Mouse (Mus musculus) cerebellum, adult (tissue): ENCODE measurements around the gene Kalrn.

Experiments used
- ATAC-seq: cut with Nextera tagmentation; 2 replicates; pipeline ENCODE4 v1.9.2; 2017; ENCODE audit warnings: mild to moderate bottlenecking, moderate library complexity, mixed read lengths; ENCODE audit not compliant: insufficient number of reproducible peaks, low FRiP score, low TSS enrichment

The Kalrn gene

GRCm38 (mm10) chr16:33965878-33966537, 607.3 kb downstream of the Kalrn start:
- no peak for ATAC-seq

- no peak for ATAC-seq
These were observed 609.8 kb downstream of the Kalrn start for GRCm38 (mm10) chr16:33963509-33963908.

GRCm38 (mm10) chr16:33954793-33955192, 618.5 kb downstream of the Kalrn start:
- no peak for ATAC-seq

DNA sequence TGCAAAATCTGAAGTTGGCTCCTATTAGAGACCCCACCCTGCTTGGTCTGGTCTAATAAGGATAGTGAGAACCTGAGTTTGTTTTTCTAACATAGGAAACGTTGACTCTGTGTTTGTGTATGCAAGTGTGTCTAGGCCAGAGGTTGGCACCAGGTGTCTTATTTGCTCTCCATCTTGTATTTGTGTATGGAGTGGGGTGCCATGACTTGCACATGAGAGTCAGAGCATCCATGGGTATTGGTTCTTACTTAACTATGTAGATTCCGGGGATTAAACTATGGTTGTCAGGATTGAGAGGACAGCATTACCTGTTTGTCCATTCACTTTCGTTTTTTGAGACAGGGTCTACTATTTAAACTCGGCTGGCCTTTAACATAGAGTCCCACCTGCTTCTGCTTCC, 620.3 kb downstream of the Kalrn start:
- no peak for ATAC-seq

DNA sequence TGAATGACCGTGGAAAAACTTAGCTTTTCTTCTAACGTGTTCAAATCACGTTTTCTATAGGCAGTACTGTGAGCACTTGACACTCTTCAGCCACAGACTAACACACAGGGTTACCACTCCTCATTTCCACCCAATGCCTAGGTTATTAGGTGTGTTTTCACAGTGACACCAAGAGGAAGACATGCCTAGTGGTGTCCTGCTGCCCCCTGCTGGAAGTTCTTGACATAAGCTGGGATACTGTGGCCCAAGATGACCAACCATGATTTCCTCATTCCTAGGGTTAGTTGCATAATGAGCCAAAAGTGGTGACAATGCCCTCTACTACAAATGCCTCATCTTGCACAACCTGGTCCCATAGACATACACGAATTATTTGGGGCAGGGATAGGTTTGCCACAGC, 622.5 kb downstream of the Kalrn start:
- ATAC-seq = peak; percentile 45

DNA sequence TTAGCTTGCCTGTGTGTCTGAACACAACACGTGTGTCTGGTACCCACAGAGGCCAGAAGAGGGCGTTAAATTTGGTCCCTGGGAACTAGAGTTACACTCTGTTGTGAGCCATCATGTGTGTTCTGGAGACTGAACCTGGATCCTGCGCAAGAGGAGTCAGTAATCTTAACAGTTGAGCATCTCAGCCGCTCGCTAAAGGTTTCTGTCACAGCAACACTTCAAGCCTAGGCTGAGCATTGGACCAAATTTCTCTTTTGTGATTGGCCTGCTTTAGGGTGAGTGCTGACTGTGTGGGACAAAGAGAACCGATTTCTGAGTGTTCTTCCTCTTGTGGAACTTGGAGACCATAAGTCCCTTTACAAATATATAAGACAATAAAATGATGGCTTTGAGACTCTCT, 622.9 kb downstream of the Kalrn start:
- ATAC-seq = no peak

DNA sequence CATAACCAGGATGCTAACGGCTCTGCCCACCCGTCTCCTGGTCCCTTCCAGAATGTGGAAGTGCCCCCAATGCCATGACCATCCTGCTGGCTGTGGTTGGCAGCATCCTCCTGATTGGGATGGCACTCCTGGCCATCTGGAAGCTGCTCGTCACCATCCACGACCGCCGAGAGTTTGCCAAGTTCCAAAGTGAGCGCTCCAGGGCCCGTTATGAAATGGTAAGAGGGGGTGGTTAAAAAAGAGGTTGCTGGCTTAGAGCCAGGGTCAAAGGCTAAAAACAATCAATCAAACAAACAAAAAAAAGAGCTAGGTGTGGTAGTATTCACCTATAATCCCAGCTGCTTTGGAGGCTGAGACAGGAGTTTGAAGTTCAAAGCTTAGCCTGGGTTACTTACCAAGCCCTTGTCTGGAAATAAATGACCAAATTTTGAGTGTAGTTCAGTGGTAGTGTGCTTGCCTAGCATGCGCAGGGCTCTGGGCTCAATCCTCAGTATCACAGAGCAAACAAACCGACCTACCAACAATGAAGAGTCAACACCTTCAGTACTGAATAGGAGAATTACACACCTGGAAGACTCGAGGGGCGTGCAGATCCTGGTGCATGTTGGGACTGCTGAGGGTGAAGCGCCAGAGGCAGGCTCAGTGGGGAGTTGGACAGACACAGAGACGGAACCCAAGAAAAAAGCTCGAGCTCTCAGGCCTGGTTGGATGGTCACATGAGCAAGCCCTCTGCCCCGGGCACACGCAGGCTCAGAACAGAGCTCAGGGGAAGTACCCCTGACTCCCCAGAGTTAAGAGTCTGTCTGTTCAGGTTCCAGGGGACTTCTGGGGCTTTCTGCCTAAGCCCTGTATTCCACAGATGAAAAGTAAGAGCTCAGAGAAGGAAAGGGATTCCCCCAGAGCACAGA, 625.4 kb downstream of the Kalrn start:
- ATAC-seq = no peak

DNA sequence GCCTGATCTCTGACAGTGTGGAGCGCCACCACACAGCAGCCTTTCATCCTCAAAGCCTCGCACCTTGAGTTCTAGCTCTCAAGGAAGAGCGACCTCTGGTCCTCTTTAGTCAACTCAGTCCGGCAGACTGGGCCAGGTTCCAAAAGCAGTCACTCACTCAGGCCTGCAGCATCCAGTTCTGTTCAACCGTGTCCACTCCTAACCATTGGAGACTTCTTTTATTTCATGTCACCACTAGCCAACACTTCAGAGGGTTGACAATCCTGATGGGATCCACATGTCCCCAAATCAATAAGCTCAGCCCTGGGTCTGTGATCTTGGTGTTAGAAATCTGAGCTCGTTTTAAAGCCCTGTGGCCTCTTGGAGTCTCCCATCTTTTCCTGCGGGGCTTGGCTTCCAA, 627.3 kb downstream of the Kalrn start:
- no peak for ATAC-seq

DNA sequence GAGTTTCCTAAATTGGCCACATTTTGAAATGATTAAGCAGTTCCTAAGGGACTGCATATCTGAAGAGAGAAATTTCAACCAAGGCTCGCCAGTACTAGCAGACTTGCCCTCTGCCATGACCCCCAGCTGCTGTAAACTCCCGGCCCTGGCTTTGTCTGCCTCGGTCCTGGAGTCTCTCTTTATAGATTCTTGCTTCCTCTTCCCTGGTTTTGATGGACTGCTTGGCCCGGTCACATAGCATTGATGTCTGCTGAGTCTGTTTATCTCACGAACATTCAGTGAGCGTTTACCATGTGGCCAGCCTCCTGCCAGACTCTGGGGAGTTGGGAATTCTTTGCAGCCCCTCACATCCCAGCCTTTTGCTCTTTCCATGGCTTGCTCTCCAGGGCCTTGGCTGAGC, 628.6 kb downstream of the Kalrn start:
- no peak for ATAC-seq

- ATAC-seq = no peak
These were observed 629.2 kb downstream of the Kalrn start for GRCm38 (mm10) chr16:33944126-33944525.

DNA sequence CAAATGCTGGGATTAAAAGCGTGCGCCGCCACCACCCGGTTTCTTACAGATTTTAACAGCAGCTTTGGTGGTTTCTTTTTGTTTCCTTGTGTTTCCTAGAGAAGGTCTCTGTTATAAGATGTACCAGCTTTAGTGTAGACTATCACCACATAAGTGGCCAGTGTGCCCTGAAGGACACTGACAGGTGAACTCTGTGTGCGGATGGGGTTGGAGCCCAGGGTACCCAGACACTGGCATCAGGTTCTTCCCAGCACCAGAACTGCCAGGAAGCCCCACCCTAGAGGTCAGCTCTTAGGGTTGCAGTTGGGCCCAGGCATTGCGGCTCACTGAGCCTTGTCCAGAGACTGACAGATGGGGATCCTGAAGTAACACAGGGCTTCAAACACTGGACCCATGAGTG, 629.9 kb downstream of the Kalrn start:
- no peak for ATAC-seq

DNA sequence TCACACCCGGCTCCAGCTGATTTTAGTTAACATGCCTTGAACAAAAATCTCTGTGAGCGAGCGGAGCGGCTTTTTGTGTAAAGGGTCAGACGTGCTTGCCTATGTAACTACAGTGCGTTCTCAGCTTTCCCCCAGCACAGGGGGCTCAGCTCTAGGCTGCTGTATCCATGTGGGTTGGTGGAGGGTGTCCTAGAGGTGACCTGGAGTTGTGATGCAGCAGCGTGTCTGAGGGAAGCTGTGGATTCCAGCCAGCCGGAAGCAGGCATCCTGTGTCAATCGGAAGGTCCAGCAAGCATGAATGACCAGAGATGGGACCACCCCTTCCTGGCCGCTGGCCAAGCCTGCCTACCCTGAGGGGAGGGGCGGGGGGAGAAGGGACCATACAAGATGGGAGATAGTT, 631.0 kb downstream of the Kalrn start:
- ATAC-seq = no peak

DNA sequence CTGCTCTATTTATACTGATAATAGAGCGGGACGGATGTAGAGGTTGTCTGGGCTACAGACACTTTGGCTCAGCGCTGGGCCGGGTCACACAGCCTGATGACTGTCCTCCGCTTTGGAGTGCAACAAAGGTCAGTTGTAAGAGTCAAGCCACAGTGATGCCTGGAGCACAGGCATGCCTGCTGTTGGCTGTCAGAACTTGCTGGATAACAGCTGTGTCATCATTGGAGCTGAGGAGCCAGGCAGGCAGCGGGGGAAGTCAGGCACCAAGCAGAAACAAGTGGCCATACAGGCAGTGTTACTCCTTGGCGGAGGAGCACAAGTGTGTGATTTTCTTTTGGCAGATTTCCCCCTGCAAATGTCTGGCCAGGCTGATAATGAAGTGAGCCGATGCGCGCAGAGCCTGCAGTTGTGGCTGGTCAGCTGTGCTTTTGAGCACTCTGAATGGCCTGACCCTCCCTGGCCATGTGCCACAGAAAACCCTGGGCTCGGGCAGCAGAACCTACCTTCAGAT, 632.0 kb downstream of the Kalrn start:
- ATAC-seq = no peak

DNA sequence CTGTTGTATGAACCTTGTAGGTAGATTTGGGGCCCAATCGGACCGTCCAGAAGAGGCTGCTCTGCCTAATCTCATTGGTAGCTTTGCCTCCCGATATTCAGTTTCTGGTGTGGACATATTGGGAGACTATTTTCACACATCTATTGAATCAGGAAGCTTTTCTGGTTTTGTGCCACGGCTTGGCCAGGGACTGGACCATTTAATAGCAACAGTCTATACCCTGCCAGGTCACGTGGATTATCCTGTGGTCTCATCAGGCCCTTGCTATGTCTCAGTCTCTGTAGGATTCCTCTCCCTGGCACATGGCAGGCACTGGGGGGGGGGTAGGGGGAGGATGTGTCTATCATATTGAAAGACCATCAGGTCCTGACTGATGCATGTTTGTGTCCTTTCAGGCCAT, 633.2 kb downstream of the Kalrn start:
- 0 out of 2 replicates have a peak, but pooled peaks have one; percentile 8 for ATAC-seq

- no peak for ATAC-seq
These were observed 633.7 kb downstream of the Kalrn start for GRCm38 (mm10) chr16:33939636-33940035.

DNA sequence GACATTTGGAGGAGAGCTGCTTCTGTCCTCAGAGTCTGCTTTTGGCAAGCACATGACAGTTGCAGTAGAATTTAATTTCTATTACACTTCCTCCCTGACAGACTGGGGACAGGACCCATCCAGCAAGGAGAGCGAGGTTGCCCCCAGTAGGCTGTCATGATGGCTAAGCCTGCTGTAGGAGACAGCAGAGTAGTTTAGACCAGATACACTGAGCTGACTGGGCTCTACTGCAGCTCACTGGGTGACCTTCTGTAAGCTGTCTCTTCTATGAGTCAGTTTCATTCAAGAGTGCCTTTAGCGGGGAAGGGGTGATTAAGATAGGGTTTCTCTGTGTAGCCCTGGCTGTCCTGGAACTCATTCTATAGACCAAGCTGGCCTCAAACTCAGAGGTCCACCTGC, 634.2 kb downstream of the Kalrn start:
- ATAC-seq = no peak

DNA sequence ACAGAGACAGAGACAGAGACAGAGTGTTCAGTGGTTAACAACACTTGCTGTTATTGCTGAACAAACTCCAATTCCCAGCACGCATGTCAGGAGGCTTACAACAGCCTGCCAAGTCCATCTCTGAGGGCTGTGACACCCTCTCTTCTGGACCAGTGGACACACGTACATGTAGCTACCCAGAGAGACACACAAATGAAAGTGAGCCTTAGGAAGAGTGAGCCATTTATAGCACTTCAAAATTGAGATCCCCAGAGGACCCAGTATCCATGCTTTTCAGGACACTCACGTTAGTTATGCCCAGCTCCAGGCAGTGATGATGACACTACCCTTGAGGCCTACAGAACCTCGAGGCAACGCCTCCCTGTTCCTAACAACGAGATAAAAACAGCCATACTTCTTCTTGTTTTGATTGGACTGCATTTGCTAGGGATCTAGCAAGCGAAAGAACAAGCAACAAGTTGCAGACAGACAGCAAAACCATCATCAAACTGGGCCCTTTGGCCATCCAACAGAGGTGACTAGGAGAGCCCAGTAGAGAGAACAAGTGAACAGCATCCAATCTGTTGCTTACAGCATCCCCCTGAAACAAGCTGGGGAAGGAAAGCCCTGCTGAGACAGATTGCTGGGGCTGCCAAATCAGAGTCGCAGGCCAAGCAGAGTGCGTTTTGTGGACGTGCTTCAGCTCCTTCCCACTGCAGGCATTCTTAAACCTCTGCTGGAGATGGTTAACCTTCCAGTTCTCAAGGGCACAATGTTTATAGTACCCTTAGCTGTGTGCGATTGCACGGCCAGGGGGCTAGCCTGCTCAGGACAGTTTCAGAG, 634.8 kb downstream of the Kalrn start:
- no peak for ATAC-seq

- ATAC-seq = peak; percentile 64
These were observed 635.8 kb downstream of the Kalrn start for GRCm38 (mm10) chr16:33937567-33937966.

GRCm38 (mm10) chr16:33936885-33937284, 636.4 kb downstream of the Kalrn start:
- no peak for ATAC-seq

- no peak for ATAC-seq
These were observed 637.9 kb downstream of the Kalrn start for GRCm38 (mm10) chr16:33935407-33935785.
